Mouse (Mus musculus): ENCODE measurements at regions not wholly inside any gene's neighbourhood (a gene's known extent, or its start where the extent isn't known, plus 50 kb on each side); places are given as distances from the start of the nearest gene placed in this dataset.

DNA sequence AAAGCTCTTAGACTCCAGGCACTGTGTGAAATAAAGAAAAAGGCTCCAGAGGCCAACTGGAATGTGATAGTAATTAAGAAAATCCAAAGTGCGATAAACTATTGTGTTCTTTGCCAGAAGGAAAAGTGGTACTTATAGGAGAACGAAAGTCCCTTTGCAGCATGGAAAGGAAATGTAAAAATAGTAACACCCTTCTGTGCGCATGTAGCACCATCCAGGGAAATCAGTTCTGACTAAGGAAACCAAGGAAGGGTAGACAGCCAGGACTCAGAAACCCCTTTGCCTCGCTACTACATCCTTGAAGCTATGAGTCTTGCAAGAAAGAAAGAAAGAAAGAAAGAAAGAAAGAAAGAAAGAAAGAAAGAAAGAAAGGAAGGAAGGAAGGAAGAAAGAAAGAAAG is 67.3 kb upstream of the Tiparp start:
- no peak overlapping the region for H3K4me3 ChIP-seq (ENCODE audit: control insufficient read depth, low read depth, low read length)
- no peak overlapping the region for H3K27ac ChIP-seq (ENCODE audit: control insufficient read depth, insufficient read depth, low read depth, low read length)
- H3K27me3 ChIP-seq (ENCODE audit: control insufficient read depth, insufficient read depth, low read length) = no peaks in the 10 kb centered on the region
- no peaks in the 10 kb centered on the region for H3K36me3 ChIP-seq (ENCODE audit: control insufficient read depth, insufficient read depth, low read length)
- TF ChIP-seq CTCF (IDR thresholded peaks at IDR 0.05; ENCODE audit: control insufficient read depth, insufficient read depth, insufficient replicate concordance, low read depth, low read length) (no peak), POLR2A (IDR thresholded peaks at IDR 0.05; ENCODE audit: control insufficient read depth, low read depth, low read length) (no peak)
- H3K4me1 ChIP-seq (ENCODE audit: control insufficient read depth, insufficient read depth, low read length) = peaks cover 2% of the 10 kb centered on the region

DNA sequence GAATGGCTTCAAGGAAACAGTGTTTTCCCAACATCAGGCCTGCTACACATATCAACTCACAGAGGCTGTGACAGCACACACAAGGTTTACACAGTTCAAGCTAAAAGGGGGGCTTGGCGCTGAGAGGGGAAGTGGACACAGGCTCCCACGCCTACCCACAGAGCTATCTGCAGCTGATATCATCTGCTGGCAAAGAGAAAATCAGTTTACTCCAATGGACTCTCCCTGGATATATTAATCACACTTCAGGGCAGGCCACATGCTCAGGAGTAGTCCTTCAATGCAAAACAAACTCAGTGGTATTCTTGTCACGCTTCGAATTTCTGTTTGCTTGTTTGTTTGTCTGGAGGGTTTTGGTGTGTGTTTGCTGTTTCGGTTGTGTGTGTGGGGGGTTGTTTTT is 67.3 kb upstream of the Ssr3 start:
- TF ChIP-seq CTCF (IDR thresholded peaks at IDR 0.05; ENCODE audit: control insufficient read depth, insufficient read depth, insufficient replicate concordance, low read depth, low read length) (no peak), POLR2A (IDR thresholded peaks at IDR 0.05; ENCODE audit: control insufficient read depth, low read depth, low read length) (no peak)
- H3K27ac ChIP-seq (ENCODE audit: control insufficient read depth, insufficient read depth, low read depth, low read length) = no peak overlapping the region

DNA sequence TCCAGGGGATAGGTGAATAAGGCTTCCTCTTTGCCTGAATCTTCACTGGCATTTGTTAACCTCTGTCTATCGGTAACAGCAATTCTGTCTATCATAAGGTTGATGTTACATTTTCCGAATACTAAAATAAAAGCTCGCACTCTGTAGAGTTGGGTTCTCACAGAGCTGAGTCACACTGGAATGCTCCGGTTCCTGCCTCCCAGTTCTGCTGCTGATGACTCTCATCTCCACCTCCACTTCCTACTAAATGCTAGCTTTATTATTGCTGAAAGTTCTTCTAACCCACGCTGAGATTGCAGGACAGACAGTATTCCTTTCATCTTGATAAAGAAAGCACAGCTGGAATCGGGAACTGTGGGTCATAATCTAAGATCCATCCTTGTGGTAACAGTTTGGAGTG is 65.5 kb upstream of the Ssr3 start:
- Histone ChIP-seq H3K36me3 (ENCODE audit: control insufficient read depth, insufficient read depth, low read length) (no peaks in the 10 kb centered on the region), H3K4me1 (ENCODE audit: control insufficient read depth, insufficient read depth, low read length) (peaks cover 15% of the 10 kb centered on the region), H3K4me3 (ENCODE audit: control insufficient read depth, low read depth, low read length) (no peak overlapping the region), H3K27ac (ENCODE audit: control insufficient read depth, insufficient read depth, low read depth, low read length) (no peak overlapping the region), H3K27me3 (ENCODE audit: control insufficient read depth, insufficient read depth, low read length) (no peaks in the 10 kb centered on the region)
- TF ChIP-seq CTCF (IDR thresholded peaks at IDR 0.05; ENCODE audit: control insufficient read depth, insufficient read depth, insufficient replicate concordance, low read depth, low read length) = no peak
- no peak for TF ChIP-seq POLR2A (IDR thresholded peaks at IDR 0.05; ENCODE audit: control insufficient read depth, low read depth, low read length)

More for the DNA sequence above, 67.3 kb upstream of the Ssr3 start:
- H3K4me3 ChIP-seq (ENCODE audit: control insufficient read depth, low read depth, low read length) = no peak overlapping the region
- peaks cover 13% of the 10 kb centered on the region for H3K4me1 ChIP-seq (ENCODE audit: control insufficient read depth, insufficient read depth, low read length)
- H3K36me3 ChIP-seq (ENCODE audit: control insufficient read depth, insufficient read depth, low read length) = no peaks in the 10 kb centered on the region
- H3K27me3 ChIP-seq (ENCODE audit: control insufficient read depth, insufficient read depth, low read length) = no peaks in the 10 kb centered on the region

DNA sequence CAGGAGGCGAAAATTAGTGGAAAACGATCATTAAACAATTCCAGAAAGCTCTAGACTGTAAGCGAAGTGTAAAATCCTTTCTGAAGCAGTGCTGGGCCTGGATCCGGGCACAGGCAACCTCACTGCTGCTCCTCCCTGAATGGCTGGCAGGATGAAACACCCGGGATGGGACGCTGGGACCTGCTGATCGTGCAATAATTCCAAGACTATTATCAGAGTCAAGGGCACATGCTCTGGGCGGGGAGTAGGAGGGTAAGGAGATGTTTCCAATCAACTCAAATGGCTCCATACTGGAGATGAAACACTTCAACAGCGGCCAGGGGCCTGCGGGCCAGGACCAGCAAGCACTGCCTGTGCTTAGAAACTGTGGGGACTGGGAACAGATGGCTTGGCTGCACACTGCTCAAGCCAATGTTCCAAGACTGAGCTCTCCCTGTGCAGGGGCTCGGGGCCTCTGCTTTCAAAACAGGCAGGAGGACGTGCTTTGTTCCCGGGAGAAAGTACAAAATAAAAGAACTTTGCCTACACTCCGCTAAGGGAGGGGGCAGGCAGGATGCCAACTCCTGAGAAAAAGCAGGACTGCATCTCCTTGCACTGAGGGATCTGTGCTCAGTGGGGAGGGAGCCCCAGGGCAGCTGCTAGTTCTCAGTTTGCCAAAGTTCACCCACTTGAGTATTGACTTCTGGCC is 63.3 kb upstream of the Ssr3 start:
- Histone ChIP-seq H3K27ac (ENCODE audit: control insufficient read depth, insufficient read depth, low read depth, low read length) (peak overlapping the region; percentile 83), H3K36me3 (ENCODE audit: control insufficient read depth, insufficient read depth, low read length) (no peaks in the 10 kb centered on the region), H3K4me1 (ENCODE audit: control insufficient read depth, insufficient read depth, low read length) (peaks cover 15% of the 10 kb centered on the region), H3K27me3 (ENCODE audit: control insufficient read depth, insufficient read depth, low read length) (no peaks in the 10 kb centered on the region), H3K4me3 (ENCODE audit: control insufficient read depth, low read depth, low read length) (no peak overlapping the region)
- no peak for TF ChIP-seq CTCF (IDR thresholded peaks at IDR 0.05; ENCODE audit: control insufficient read depth, insufficient read depth, insufficient replicate concordance, low read depth, low read length)
- TF ChIP-seq POLR2A (IDR thresholded peaks at IDR 0.05; ENCODE audit: control insufficient read depth, low read depth, low read length) = no peak

DNA sequence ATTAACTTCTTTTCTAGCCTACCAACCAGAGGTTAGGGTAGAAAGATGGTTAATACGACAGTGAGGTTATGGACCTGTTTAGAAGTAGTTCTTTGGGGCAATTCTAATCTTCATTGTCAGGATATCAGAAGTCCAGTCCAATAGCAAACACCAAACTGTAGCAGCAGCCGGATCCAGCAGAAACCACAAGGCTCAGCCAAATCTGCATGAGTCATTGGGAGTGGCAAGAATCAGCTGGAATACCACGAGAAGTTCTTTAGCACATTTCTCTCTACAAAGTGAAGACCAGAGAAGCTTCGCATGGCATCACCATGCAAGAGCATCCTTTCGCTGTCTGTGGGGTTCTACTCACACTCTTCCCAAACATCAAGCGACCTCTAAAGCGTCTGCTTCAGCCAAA is 61.9 kb upstream of the Ssr3 start:
- Histone ChIP-seq H3K4me1 (ENCODE audit: control insufficient read depth, insufficient read depth, low read length) (peaks cover 15% of the 10 kb centered on the region), H3K27me3 (ENCODE audit: control insufficient read depth, insufficient read depth, low read length) (no peaks in the 10 kb centered on the region), H3K4me3 (ENCODE audit: control insufficient read depth, low read depth, low read length) (no peak overlapping the region), H3K36me3 (ENCODE audit: control insufficient read depth, insufficient read depth, low read length) (no peaks in the 10 kb centered on the region), H3K27ac (ENCODE audit: control insufficient read depth, insufficient read depth, low read depth, low read length) (0 out of 2 replicates have a peak overlapping the region, but pooled peaks have one; percentile 8)
- TF ChIP-seq POLR2A (IDR thresholded peaks at IDR 0.05; ENCODE audit: control insufficient read depth, low read depth, low read length) = no peak
- TF ChIP-seq CTCF (IDR thresholded peaks at IDR 0.05; ENCODE audit: control insufficient read depth, insufficient read depth, insufficient replicate concordance, low read depth, low read length) = no peak

DNA sequence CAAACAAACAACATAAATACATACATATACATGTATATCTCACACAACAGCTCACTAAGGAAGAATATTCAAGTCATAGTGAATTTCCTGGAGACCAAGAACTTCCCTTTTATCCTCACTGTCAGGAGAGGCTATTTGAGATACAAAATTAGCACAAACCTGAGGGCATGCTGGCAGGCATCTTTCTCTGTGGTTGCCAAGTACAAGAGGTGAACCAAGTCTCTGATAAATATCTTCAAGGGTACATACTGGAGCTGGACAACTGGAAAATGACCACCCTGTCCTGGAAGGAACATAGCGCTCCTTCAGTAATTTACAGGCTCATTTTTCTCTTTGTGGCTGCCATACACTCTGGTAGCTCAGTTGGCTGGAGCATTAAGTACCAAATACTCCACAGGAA is 56.8 kb upstream of the Ssr3 start:
- Histone ChIP-seq H3K4me1 (ENCODE audit: control insufficient read depth, insufficient read depth, low read length) (no peaks in the 10 kb centered on the region), H3K27me3 (ENCODE audit: control insufficient read depth, insufficient read depth, low read length) (no peaks in the 10 kb centered on the region), H3K4me3 (ENCODE audit: control insufficient read depth, low read depth, low read length) (no peak overlapping the region), H3K27ac (ENCODE audit: control insufficient read depth, insufficient read depth, low read depth, low read length) (no peak overlapping the region), H3K36me3 (ENCODE audit: control insufficient read depth, insufficient read depth, low read length) (no peaks in the 10 kb centered on the region)
- TF ChIP-seq POLR2A (IDR thresholded peaks at IDR 0.05; ENCODE audit: control insufficient read depth, low read depth, low read length) (no peak), CTCF (IDR thresholded peaks at IDR 0.05; ENCODE audit: control insufficient read depth, insufficient read depth, insufficient replicate concordance, low read depth, low read length) (no peak)

DNA sequence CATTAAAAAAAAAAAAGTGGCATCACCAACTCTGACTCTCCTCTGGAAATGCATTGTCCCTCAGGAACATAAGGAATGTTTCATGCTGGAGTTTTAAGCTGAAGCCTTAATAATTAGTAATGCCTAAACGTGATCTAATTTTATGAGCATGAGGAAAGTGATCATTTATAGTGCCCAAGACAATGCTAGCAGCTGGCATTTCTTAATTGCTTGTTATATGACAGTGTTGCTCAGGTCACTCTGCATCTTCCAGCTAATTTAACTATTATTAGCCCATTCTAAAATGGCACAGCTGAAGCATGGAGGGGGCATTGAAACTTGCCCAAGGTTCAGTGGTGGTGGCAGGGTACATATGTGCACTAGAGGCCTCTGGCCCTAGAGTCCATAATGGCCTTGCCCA is 51.3 kb upstream of the Ssr3 start:
- TF ChIP-seq CTCF (IDR thresholded peaks at IDR 0.05; ENCODE audit: control insufficient read depth, insufficient read depth, insufficient replicate concordance, low read depth, low read length) = no peak
- no peak for TF ChIP-seq POLR2A (IDR thresholded peaks at IDR 0.05; ENCODE audit: control insufficient read depth, low read depth, low read length)
- H3K27ac ChIP-seq (ENCODE audit: control insufficient read depth, insufficient read depth, low read depth, low read length) = no peak overlapping the region
- peaks cover 7% of the 10 kb centered on the region for H3K4me1 ChIP-seq (ENCODE audit: control insufficient read depth, insufficient read depth, low read length)
- no peaks in the 10 kb centered on the region for H3K27me3 ChIP-seq (ENCODE audit: control insufficient read depth, insufficient read depth, low read length)
- H3K4me3 ChIP-seq (ENCODE audit: control insufficient read depth, low read depth, low read length) = no peak overlapping the region
- H3K36me3 ChIP-seq (ENCODE audit: control insufficient read depth, insufficient read depth, low read length) = no peaks in the 10 kb centered on the region

Measured in testis, adult 2 months (tissue).